Mouse (Mus musculus): ENCODE measurements at regions not wholly inside any gene's neighbourhood (a gene's known extent, or its start where the extent isn't known, plus 50 kb on each side); places are given as distances from the start of the nearest gene placed in this dataset.

DNA sequence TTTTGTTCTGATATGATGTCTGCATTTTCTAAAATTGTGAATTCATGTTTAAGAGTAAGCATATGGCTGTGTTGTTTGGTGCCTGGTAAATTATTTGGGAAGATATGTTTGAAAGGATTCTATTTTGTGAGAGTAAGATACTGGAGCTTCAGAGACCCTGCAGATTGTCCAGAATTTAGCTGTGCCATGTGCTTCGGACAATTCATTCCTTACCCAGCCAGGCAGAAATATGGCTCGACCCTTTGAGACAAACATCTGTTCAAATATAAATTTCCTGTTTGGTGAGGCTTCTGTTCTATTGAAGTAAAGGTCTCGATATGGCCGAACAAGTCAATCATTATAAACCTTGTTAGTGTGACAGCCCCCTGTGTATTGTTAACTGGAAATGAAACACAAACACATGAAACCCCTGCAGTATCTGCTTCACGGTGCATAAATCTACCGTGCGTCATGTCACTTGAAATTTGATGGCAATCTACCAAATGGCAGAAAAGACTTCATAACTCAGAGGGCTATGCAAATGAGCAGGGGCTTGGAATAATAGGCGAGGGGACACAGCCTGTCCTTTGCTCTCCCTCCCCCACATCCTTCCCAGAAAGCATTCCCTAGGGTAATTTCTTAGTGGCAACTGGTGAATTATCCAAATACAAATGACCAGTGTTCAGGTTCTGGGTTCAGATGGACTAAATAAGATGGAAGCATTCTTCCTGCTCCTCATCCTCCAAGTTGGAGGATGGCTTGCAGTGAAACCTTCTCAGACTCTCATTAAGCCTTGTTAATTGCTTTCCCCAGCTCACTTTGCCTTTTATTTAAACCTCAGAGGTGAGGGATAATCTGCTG is 61.8 kb downstream of the Adcyap1 start:
- Histone ChIP-seq H3K4me2 (replicated peaks) (0 out of 2 replicates have a peak overlapping the region, but pooled peaks have one; percentile 6), H3K27me3 (no peaks in the 10 kb centered on the region), H3K9ac (replicated peaks) (no peak overlapping the region), H3K9me3 (no peaks in the 10 kb centered on the region), H3K27ac (peak overlapping the region; percentile 51), H3K4me1 (replicated peaks) (peaks cover 21% of the 10 kb centered on the region), H3K4me3 (replicated peaks) (no peak overlapping the region), H3K36me3 (no peaks in the 10 kb centered on the region)
- 16% methylated on average over 8 of the region's 8 CpGs for WGBS
- ATAC-seq, result peak; percentile 93

- ATAC-seq, result peak; percentile 86
- H3K36me3 ChIP-seq, result no peaks in the 10 kb centered on the region
- peak overlapping the region; percentile 51 for H3K27ac ChIP-seq
- H3K27me3 ChIP-seq, result no peaks in the 10 kb centered on the region
- H3K4me3 ChIP-seq (replicated peaks), result no peak overlapping the region
- H3K9ac ChIP-seq (replicated peaks), result no peak overlapping the region
- H3K4me1 ChIP-seq (replicated peaks), result peaks cover 21% of the 10 kb centered on the region
- no peak overlapping the region for H3K4me2 ChIP-seq (replicated peaks)
- 67% methylated on average over 1 of the region's 1 CpGs for WGBS
- H3K9me3 ChIP-seq, result no peaks in the 10 kb centered on the region
Observed at GRCm38 (mm10) chr17:93261206-93261504, 62.3 kb downstream of the Adcyap1 start.

DNA sequence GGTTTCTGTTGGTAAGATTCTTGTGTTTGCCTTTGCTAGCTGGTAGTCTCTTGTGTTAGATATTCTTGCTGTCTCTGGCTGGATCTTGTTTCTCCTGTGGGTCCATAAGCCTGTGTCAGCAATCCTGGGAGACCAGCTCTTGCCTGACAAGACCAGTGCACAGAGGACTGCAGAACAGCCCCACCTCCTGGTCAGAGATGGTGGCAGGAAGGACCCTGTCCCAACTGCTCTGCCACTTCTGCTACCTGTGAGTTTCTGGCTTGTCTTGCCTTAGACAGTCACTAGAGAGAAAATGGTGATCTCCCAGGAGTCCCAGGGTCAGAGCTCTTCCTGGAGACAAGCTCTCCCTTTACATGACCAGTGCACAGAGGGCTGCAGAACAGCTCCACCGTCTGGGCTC is 107.3 kb downstream of the Adcyap1 start:
- Histone ChIP-seq H3K27ac (no peak overlapping the region), H3K4me1 (replicated peaks) (0 out of 2 replicates have a peak, but pooled peaks cover 3% of the 10 kb centered on the region), H3K9me3 (no peaks in the 10 kb centered on the region), H3K27me3 (peaks cover 27% of the 10 kb centered on the region), H3K4me3 (replicated peaks) (no peak overlapping the region), H3K9ac (replicated peaks) (no peak overlapping the region), H3K4me2 (replicated peaks) (no peak overlapping the region), H3K36me3 (no peaks in the 10 kb centered on the region)
- ATAC-seq, result no peak
- WGBS, result 0% methylated on average over 1 of the region's 1 CpGs

GRCm38 (mm10) chr17:93312139-93312538 is 113.3 kb downstream of the Adcyap1 start:
- Histone ChIP-seq H3K36me3 (no peaks in the 10 kb centered on the region), H3K27ac (no peak overlapping the region), H3K9ac (replicated peaks) (no peak overlapping the region), H3K4me1 (replicated peaks) (peaks cover 22% of the 10 kb centered on the region), H3K4me2 (replicated peaks) (no peak overlapping the region), H3K4me3 (replicated peaks) (no peak overlapping the region), H3K9me3 (no peaks in the 10 kb centered on the region), H3K27me3 (peaks cover 33% of the 10 kb centered on the region)
- WGBS, result 17% methylated on average over 4 of the region's 4 CpGs
- peak; percentile 60 for ATAC-seq

GRCm38 (mm10) chr17:93312640-93313309 is 114.0 kb downstream of the Adcyap1 start:
- Histone ChIP-seq H3K4me1 (replicated peaks) (peaks cover 22% of the 10 kb centered on the region), H3K36me3 (no peaks in the 10 kb centered on the region), H3K27me3 (peaks cover 30% of the 10 kb centered on the region), H3K9ac (replicated peaks) (no peak overlapping the region), H3K9me3 (no peaks in the 10 kb centered on the region), H3K4me3 (replicated peaks) (no peak overlapping the region), H3K4me2 (replicated peaks) (no peak overlapping the region), H3K27ac (peak overlapping the region; percentile 63)
- peak; percentile 87 for ATAC-seq
- WGBS, result 47% methylated on average over 3 of the region's 3 CpGs

DNA sequence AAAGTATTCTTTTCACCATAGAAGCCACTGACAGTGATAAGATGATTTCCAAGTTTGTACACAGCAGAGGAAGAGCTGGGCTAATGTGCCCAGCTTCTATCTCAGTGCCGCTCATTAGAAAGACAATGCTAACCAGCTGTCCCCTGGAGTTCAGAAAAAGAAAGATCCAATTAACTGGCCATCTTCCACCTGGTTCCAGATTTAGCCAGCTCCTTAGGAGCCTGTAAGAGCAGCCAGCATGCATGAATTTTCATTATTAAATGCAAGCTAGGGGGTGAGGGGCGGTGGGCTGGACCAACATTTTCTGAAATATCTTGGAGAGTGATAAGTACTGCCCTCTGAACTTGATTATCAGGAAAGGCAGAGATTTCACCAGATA is 114.5 kb downstream of the Adcyap1 start:
- peak overlapping the region; percentile 63; the same call in 1 of the 2 replicates for H3K27ac ChIP-seq
- no peaks in the 10 kb centered on the region for H3K36me3 ChIP-seq
- WGBS, result 15% methylated on average over 2 of the region's 2 CpGs
- H3K9me3 ChIP-seq, result no peaks in the 10 kb centered on the region
- H3K9ac ChIP-seq (replicated peaks), result no peak overlapping the region
- H3K4me1 ChIP-seq (replicated peaks), result peaks cover 22% of the 10 kb centered on the region
- H3K4me3 ChIP-seq (replicated peaks), result no peak overlapping the region
- peaks cover 26% of the 10 kb centered on the region for H3K27me3 ChIP-seq
- peak; percentile 92 for ATAC-seq
- no peak overlapping the region for H3K4me2 ChIP-seq (replicated peaks)

GRCm38 (mm10) chr17:93314144-93314543 is 115.3 kb downstream of the Adcyap1 start:
- WGBS, result 60% methylated on average over 3 of the region's 3 CpGs

GRCm38 (mm10) chr17:93321482-93321881 is 122.7 kb downstream of the Adcyap1 start:
- no peak overlapping the region for H3K4me2 ChIP-seq (replicated peaks)
- H3K27me3 ChIP-seq, result 0 out of 2 replicates have a peak, but pooled peaks cover 4% of the 10 kb centered on the region
- no peak overlapping the region for H3K4me3 ChIP-seq (replicated peaks)
- H3K27ac ChIP-seq, result no peak overlapping the region
- no peaks in the 10 kb centered on the region for H3K4me1 ChIP-seq (replicated peaks)
- no peak for ATAC-seq
- no peaks in the 10 kb centered on the region for H3K36me3 ChIP-seq
- 81% methylated on average over 4 of the region's 4 CpGs for WGBS
- no peaks in the 10 kb centered on the region for H3K9me3 ChIP-seq
- H3K9ac ChIP-seq (replicated peaks), result no peak overlapping the region

More at GRCm38 (mm10) chr17:93314144-93314543, 115.3 kb downstream of the Adcyap1 start:
- Histone ChIP-seq H3K27me3 (peaks cover 20% of the 10 kb centered on the region), H3K4me3 (replicated peaks) (no peak overlapping the region), H3K27ac (peak overlapping the region; percentile 63; the same call in 1 of the 2 replicates), H3K9ac (replicated peaks) (no peak overlapping the region), H3K4me1 (replicated peaks) (peaks cover 19% of the 10 kb centered on the region), H3K36me3 (no peaks in the 10 kb centered on the region), H3K9me3 (no peaks in the 10 kb centered on the region), H3K4me2 (replicated peaks) (no peak overlapping the region)
- ATAC-seq, result no peak

- H3K4me2 ChIP-seq (replicated peaks), result no peak overlapping the region
- H3K36me3 ChIP-seq, result no peaks in the 10 kb centered on the region
- no peaks in the 10 kb centered on the region for H3K27me3 ChIP-seq
- H3K4me1 ChIP-seq (replicated peaks), result no peaks in the 10 kb centered on the region
- H3K9me3 ChIP-seq, result no peaks in the 10 kb centered on the region
- ATAC-seq, result no peak
- no peak overlapping the region for H3K27ac ChIP-seq
- H3K9ac ChIP-seq (replicated peaks), result no peak overlapping the region
- WGBS, result 78% methylated on average over 1 of the region's 1 CpGs
- no peak overlapping the region for H3K4me3 ChIP-seq (replicated peaks)
Observed at GRCm38 (mm10) chr17:93337576-93337975, 138.8 kb downstream of the Adcyap1 start.

GRCm38 (mm10) chr17:93355238-93355637 is 156.4 kb downstream of the Adcyap1 start:
- Histone ChIP-seq H3K4me1 (replicated peaks) (no peaks in the 10 kb centered on the region), H3K4me3 (replicated peaks) (no peak overlapping the region), H3K9ac (replicated peaks) (no peak overlapping the region), H3K27me3 (no peaks in the 10 kb centered on the region), H3K27ac (no peak overlapping the region), H3K36me3 (no peaks in the 10 kb centered on the region), H3K4me2 (replicated peaks) (no peak overlapping the region), H3K9me3 (no peaks in the 10 kb centered on the region)
- no peak for ATAC-seq

DNA sequence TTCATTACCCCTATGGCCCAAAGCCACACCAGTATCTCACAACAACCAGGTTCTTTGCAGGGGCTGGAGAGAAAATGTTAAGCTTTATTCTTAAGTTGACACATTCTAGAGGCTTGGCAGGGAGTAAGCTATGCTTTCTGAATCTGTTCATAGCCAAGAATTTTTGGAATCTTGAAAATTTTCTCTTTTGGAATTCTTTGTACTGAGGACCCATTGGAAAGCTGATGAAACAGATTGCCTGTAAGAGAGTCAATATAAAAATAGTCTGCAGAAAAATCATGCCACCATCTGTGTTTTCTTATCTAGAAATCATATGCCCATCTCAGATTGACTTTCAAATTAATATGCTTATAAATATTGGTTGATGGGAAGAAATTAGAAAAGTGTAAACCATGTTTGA is 164.1 kb downstream of the Adcyap1 start:
- Histone ChIP-seq H3K9ac (replicated peaks) (no peak overlapping the region), H3K36me3 (no peaks in the 10 kb centered on the region), H3K27me3 (no peaks in the 10 kb centered on the region), H3K4me1 (replicated peaks) (no peaks in the 10 kb centered on the region), H3K9me3 (no peaks in the 10 kb centered on the region), H3K4me3 (replicated peaks) (no peak overlapping the region), H3K4me2 (replicated peaks) (no peak overlapping the region), H3K27ac (no peak overlapping the region)
- ATAC-seq, result no peak

- Histone ChIP-seq H3K27me3 (no peaks in the 10 kb centered on the region), H3K9me3 (no peaks in the 10 kb centered on the region), H3K4me1 (replicated peaks) (no peaks in the 10 kb centered on the region), H3K36me3 (no peaks in the 10 kb centered on the region), H3K4me2 (replicated peaks) (no peak overlapping the region), H3K27ac (no peak overlapping the region), H3K9ac (replicated peaks) (no peak overlapping the region), H3K4me3 (replicated peaks) (no peak overlapping the region)
- no peak for ATAC-seq
Observed at GRCm38 (mm10) chr17:93377453-93378091, 178.8 kb downstream of the Adcyap1 start.

Data from midbrain, embryonic 13.5 days (tissue).